Mouse (Mus musculus): ENCODE results near the gene Ccdc151.

Gene Ccdc151

GRCm38 (mm10) chr9:22002194-22003162, at the start of gene Ccdc151, which contains the start of gene Prkcsh:
Gene Ccdc151, minus strand, starts transcription at chr9:22002634.
Gene Prkcsh, plus strand, starts transcription at chr9:22002806.
- DNase-seq = peak; percentile 100

GRCm38 (mm10) chr9:22051958-22052254, 49.5 kb upstream of the Ccdc151 start, which contains the start of gene Elavl3:
Gene Elavl3, minus strand, starts transcription at chr9:22052023.
- peak; percentile 89 for DNase-seq

GRCm38 (mm10) chr9:22051161-22051957, 48.9 kb upstream of the Ccdc151 start:
- DNase-seq = peak; percentile 52

GRCm38 (mm10) chr9:22050351-22050889, 48.0 kb upstream of the Ccdc151 start:
- DNase-seq = peak; percentile 82

- no peak for DNase-seq
These were observed 47.4 kb upstream of the Ccdc151 start for GRCm38 (mm10) chr9:22049721-22050270.

- DNase-seq = no peak
These were observed 46.9 kb upstream of the Ccdc151 start for GRCm38 (mm10) chr9:22049315-22049714.

- no peak for DNase-seq
These were observed 44.9 kb upstream of the Ccdc151 start for GRCm38 (mm10) chr9:22047329-22047728.

GRCm38 (mm10) chr9:22041832-22042231, 39.4 kb upstream of the Ccdc151 start:
- DNase-seq = no peak

GRCm38 (mm10) chr9:22037826-22038225, 35.4 kb upstream of the Ccdc151 start:
- DNase-seq = no peak

- no peak for DNase-seq
These were observed 33.0 kb upstream of the Ccdc151 start for GRCm38 (mm10) chr9:22035300-22036044.

- DNase-seq = peak; percentile 43
These were observed 28.0 kb upstream of the Ccdc151 start for GRCm38 (mm10) chr9:22030386-22030785.

- DNase-seq = no peak
These were observed 26.0 kb upstream of the Ccdc151 start for GRCm38 (mm10) chr9:22028467-22028866.

GRCm38 (mm10) chr9:22024592-22024991, 22.2 kb upstream of the Ccdc151 start:
- peak; percentile 41 for DNase-seq

- no peak for DNase-seq
These were observed 14.9 kb upstream of the Ccdc151 start for GRCm38 (mm10) chr9:22017208-22017825.

- no peak for DNase-seq
These were observed 13.8 kb upstream of the Ccdc151 start for GRCm38 (mm10) chr9:22016245-22016644.

- DNase-seq = no peak
These were observed 10.3 kb upstream of the Ccdc151 start for GRCm38 (mm10) chr9:22012731-22013130.

- DNase-seq = no peak
These were observed 8.6 kb upstream of the Ccdc151 start for GRCm38 (mm10) chr9:22011055-22011454.

- DNase-seq = no peak
These were observed 2.1 kb upstream of the Ccdc151 start for GRCm38 (mm10) chr9:22004546-22004945.

- DNase-seq = peak; percentile 53
These were observed 725 bp upstream of the Ccdc151 start for GRCm38 (mm10) chr9:22003163-22003554.

GRCm38 (mm10) chr9:22001633-22002032, 801 bp downstream of the Ccdc151 start:
- DNase-seq = no peak

- no peak for DNase-seq
These were observed 2.1 kb downstream of the Ccdc151 start for GRCm38 (mm10) chr9:22000296-22000695.

Measured in right cerebral cortex, adult 18-20 months (tissue).